Mouse (Mus musculus): Measurements from ENCODE around the gene Kit. TPM values are rescaled to one million over a fixed set of nuclear protein-coding genes. Genes with fewer than 3 reads are reported as not detected.

The Kit gene
- polyA plus RNA-seq, 1 experiment from 2014 or later: 19.6 TPM

DNA sequence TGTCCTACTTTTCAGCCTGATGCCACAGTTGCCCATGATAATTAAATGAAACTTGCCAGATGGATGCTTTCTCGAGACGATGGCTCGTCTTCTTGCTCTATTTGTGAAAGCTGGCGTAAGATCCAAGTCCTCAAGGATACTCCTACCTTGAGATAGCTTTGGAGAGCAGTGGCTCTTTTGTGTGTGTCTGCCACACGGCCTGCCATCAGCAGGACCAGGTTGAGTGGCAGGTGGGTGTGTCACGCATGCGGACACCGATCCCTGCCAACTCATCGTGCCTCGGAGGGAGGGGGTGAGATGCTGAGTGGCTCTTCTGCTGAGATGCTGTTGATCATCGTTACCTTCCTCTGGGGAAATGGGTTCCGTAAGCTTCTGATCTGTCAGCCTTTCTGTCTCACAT, 60.7 kb downstream of the Kit start:
- Histone ChIP-seq H3K4me3 (ENCODE audit: low read depth, low read length) (no peak overlapping the region), H3K4me1 (ENCODE audit: control insufficient read depth, insufficient read depth, low read length) (no peaks in the 10 kb centered on the region), H3K27me3 (ENCODE audit: control insufficient read depth, insufficient read depth, low read length) (no peaks in the 10 kb centered on the region), H3K4me2 (no peak overlapping the region), H3K9me3 (ENCODE audit: control insufficient read depth, low read length) (no peaks in the 10 kb centered on the region), H3K27ac (ENCODE audit: low read depth, low read length) (no peak overlapping the region), H3K9ac (ENCODE audit: low read length) (no peak overlapping the region), H3K36me3 (ENCODE audit: control insufficient read depth, insufficient read depth, low read length) (no peaks in the 10 kb centered on the region)
- DNase-seq (ENCODE audit: low spot score, missing footprints) (no peak), ATAC-seq (ENCODE audit: low FRiP score) (no peak)
- 80% methylated on average over 12 of the region's 12 CpGs for WGBS

DNA sequence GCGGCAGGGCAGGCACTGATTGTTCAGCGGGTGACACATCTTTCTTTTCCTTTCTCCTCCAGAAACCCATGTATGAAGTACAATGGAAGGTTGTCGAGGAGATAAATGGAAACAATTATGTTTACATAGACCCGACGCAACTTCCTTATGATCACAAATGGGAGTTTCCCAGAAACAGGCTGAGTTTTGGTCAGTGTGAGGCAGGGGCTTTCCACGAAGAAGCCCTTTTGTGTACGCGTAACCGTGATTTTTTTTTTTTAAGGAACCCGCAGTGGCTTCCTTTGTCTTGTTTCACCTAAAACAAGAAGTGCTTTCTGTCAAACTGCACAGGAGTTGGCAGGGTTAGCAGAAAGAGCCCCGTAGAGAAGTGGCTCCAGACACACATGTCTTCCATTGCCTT, 65.9 kb downstream of the Kit start:
- H3K4me1 ChIP-seq (ENCODE audit: control insufficient read depth, insufficient read depth, low read length): no peaks in the 10 kb centered on the region
- no peak for ATAC-seq (ENCODE audit: low FRiP score)
- WGBS: 89% methylated on average over 11 of the region's 11 CpGs
- H3K9ac ChIP-seq (ENCODE audit: low read length): no peak overlapping the region
- no peak overlapping the region for H3K4me2 ChIP-seq
- no peak overlapping the region for H3K27ac ChIP-seq (ENCODE audit: low read depth, low read length)
- no peaks in the 10 kb centered on the region for H3K27me3 ChIP-seq (ENCODE audit: control insufficient read depth, insufficient read depth, low read length)
- H3K9me3 ChIP-seq (ENCODE audit: control insufficient read depth, low read length): no peaks in the 10 kb centered on the region
- H3K36me3 ChIP-seq (ENCODE audit: control insufficient read depth, insufficient read depth, low read length): no peaks in the 10 kb centered on the region
- H3K4me3 ChIP-seq (ENCODE audit: low read depth, low read length): no peak overlapping the region
- no peak for DNase-seq (ENCODE audit: low spot score, missing footprints)

DNA sequence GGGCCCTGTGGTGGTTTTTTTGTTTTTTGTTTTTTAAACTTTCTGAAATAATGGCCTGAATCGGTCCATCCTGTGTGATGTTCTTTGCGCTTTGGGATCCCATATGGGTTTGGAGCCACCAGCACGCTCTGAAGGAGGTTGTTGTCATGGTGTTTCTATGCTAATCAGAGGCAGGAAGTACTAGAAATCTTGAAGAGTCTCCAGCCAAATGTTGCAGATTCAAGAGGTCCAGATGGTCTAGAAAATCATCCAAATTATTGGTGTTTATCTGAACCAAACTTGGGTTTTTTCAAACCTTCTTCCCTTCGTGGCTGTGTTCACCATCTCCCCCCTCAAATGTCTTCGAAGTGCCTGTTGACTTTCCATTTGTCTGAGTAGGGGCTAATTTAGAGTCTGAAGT, 72.3 kb downstream of the Kit start:
- ATAC-seq (ENCODE audit: low FRiP score) (no peak), DNase-seq (ENCODE audit: low spot score, missing footprints) (no peak)
- H3K36me3 ChIP-seq (ENCODE audit: control insufficient read depth, insufficient read depth, low read length): no peaks in the 10 kb centered on the region; the same call in 1 of the 2 replicates
- no peaks in the 10 kb centered on the region for H3K9me3 ChIP-seq (ENCODE audit: control insufficient read depth, low read length)
- H3K4me3 ChIP-seq (ENCODE audit: low read depth, low read length): no peak overlapping the region
- H3K27ac ChIP-seq (ENCODE audit: low read depth, low read length): no peak overlapping the region
- 90% methylated on average over 5 of the region's 5 CpGs for WGBS
- no peak overlapping the region for H3K4me2 ChIP-seq
- no peaks in the 10 kb centered on the region for H3K27me3 ChIP-seq (ENCODE audit: control insufficient read depth, insufficient read depth, low read length)
- H3K4me1 ChIP-seq (ENCODE audit: control insufficient read depth, insufficient read depth, low read length): peaks cover 5% of the 10 kb centered on the region; the same call in 1 of the 2 replicates
- H3K9ac ChIP-seq (ENCODE audit: low read length): no peak overlapping the region

DNA sequence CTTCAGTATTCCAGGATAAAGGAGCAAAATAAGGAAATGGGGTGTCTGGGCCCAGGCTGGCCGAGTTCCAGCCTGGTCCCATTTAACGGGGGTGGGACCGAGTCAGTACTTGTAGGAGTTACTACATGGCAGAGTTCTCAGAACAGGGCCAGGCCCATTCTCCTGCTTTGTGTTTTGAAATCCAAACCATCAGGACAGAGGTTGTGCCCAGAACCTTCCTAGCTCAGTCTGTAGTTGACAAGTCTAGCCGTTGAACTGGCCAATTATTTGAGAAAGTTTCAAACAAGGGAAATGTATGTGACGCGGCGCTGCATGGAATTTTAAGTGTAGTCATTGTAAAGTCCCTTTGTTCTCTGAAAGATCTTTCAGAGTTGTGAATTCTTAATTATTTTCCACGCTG, 75.8 kb downstream of the Kit start:
- no peaks in the 10 kb centered on the region for H3K27me3 ChIP-seq (ENCODE audit: control insufficient read depth, insufficient read depth, low read length)
- H3K9ac ChIP-seq (ENCODE audit: low read length): no peak overlapping the region
- H3K36me3 ChIP-seq (ENCODE audit: control insufficient read depth, insufficient read depth, low read length): no peaks in the 10 kb centered on the region; the same call in 1 of the 2 replicates
- WGBS: 73% methylated on average over 8 of the region's 8 CpGs
- ATAC-seq (ENCODE audit: low FRiP score) (no peak), DNase-seq (ENCODE audit: low spot score, missing footprints) (no peak)
- H3K9me3 ChIP-seq (ENCODE audit: control insufficient read depth, low read length): no peaks in the 10 kb centered on the region
- no peak overlapping the region for H3K4me2 ChIP-seq
- H3K4me3 ChIP-seq (ENCODE audit: low read depth, low read length): no peak overlapping the region
- H3K27ac ChIP-seq (ENCODE audit: low read depth, low read length): no peak overlapping the region
- H3K4me1 ChIP-seq (ENCODE audit: control insufficient read depth, insufficient read depth, low read length): peaks cover 5% of the 10 kb centered on the region; the same call in 1 of the 2 replicates

DNA sequence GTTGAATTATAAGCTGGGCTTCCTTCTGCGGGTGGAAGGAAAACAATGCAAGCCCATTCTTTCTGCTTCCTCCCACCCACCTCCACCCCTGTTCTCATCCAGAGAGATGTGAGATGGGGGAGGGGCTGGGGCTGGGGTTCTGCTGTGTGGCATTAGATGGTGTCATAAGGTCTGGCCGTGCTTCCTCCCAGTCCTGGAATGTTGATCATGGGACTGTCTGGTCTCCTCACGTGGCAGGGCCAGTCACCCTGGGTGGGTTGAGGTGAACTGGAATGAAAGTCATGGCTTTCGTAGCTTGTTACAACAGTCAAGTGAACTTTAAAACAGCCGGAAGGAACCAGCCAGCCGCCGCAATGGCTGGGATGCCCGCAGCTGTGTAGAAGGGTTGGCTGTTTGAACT, 78.7 kb downstream of the Kit start:
- H3K9me3 ChIP-seq (ENCODE audit: control insufficient read depth, low read length): no peaks in the 10 kb centered on the region
- DNase-seq (ENCODE audit: low spot score, missing footprints) (peak; percentile 17), ATAC-seq (ENCODE audit: low FRiP score) (no peak)
- H3K9ac ChIP-seq (ENCODE audit: low read length): no peak overlapping the region
- H3K4me1 ChIP-seq (ENCODE audit: control insufficient read depth, insufficient read depth, low read length): peaks cover 5% of the 10 kb centered on the region; the same call in 1 of the 2 replicates
- H3K36me3 ChIP-seq (ENCODE audit: control insufficient read depth, insufficient read depth, low read length): no peaks in the 10 kb centered on the region; the same call in 1 of the 2 replicates
- no peak overlapping the region for H3K4me2 ChIP-seq
- no peak overlapping the region for H3K4me3 ChIP-seq (ENCODE audit: low read depth, low read length)
- no peak overlapping the region for H3K27ac ChIP-seq (ENCODE audit: low read depth, low read length)
- H3K27me3 ChIP-seq (ENCODE audit: control insufficient read depth, insufficient read depth, low read length): no peaks in the 10 kb centered on the region
- WGBS: 88% methylated on average over 8 of the region's 8 CpGs

DNA sequence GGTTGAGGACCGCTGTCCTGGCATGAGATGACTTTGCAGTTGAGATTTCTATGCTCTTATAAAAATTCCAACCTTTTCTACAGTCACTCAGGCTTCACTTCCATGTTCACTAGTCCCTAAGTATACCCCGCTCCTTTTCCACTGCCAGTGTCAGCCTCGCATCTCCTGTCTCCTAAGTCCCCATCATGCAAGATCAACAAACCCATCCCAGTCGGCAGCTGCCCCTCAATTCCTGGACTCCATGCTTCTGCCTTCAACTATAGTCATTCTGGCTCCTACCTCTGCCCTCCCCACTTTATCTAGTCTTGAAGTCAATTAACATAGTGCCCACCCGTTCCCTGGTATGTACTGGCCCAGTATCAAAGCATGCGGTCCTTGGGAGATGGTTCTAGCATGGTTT, 83.9 kb downstream of the Kit start:
- no peak overlapping the region for H3K4me3 ChIP-seq (ENCODE audit: low read depth, low read length)
- no peak overlapping the region for H3K27ac ChIP-seq (ENCODE audit: low read depth, low read length)
- H3K9ac ChIP-seq (ENCODE audit: low read length): no peak overlapping the region
- H3K27me3 ChIP-seq (ENCODE audit: control insufficient read depth, insufficient read depth, low read length): no peaks in the 10 kb centered on the region
- DNase-seq (ENCODE audit: low spot score, missing footprints): no peak
- H3K9me3 ChIP-seq (ENCODE audit: control insufficient read depth, low read length): no peaks in the 10 kb centered on the region
- 96% methylated on average over 6 of the region's 6 CpGs for WGBS
- no peaks in the 10 kb centered on the region for H3K36me3 ChIP-seq (ENCODE audit: control insufficient read depth, insufficient read depth, low read length)
- no peak overlapping the region for H3K4me2 ChIP-seq
- no peak for ATAC-seq (ENCODE audit: low FRiP score)
- H3K4me1 ChIP-seq (ENCODE audit: control insufficient read depth, insufficient read depth, low read length): no peaks in the 10 kb centered on the region

DNA sequence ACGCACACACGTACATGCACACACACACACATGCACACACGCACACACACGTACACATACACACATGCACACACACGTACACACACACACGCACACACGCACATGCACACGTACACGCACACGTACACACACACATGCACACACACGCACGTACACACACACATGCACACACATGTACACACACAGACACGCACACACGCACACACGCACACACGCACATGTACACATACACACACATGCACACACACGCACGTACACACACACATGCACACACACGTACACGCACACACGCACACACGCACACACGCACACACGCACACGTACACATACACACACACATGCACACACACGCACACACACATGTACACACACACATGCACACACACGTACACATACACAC, 85.6 kb downstream of the Kit start:
- Histone ChIP-seq H3K9me3 (ENCODE audit: control insufficient read depth, low read length) (no peaks in the 10 kb centered on the region), H3K4me2 (no peak overlapping the region), H3K4me1 (ENCODE audit: control insufficient read depth, insufficient read depth, low read length) (no peaks in the 10 kb centered on the region), H3K27me3 (ENCODE audit: control insufficient read depth, insufficient read depth, low read length) (no peaks in the 10 kb centered on the region), H3K36me3 (ENCODE audit: control insufficient read depth, insufficient read depth, low read length) (no peaks in the 10 kb centered on the region), H3K27ac (ENCODE audit: low read depth, low read length) (no peak overlapping the region), H3K9ac (ENCODE audit: low read length) (no peak overlapping the region), H3K4me3 (ENCODE audit: low read depth, low read length) (no peak overlapping the region)
- no peak for DNase-seq (ENCODE audit: low spot score, missing footprints)
- 94% methylated on average over 27 of the region's 27 CpGs for WGBS
- ATAC-seq (ENCODE audit: low FRiP score): no peak

DNA sequence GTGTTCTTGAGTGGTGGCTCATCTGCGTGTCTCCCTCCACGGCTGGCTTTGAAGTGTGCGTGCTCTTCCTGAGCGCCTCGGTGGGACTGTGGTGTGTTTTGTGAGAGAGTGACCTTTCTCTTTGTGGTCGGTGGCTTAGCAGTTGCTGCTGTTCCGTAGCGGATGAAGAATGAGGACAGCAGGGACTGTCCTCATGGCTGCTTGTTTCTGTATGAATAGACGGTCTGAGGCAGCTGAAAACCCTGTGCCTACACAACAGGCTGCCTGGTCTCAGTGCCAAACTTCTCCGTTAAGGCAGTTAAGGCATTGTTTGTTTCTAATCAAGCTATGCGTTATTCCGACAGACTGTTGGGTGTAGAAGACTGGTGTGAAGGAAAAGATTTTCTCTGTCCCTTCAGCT, 87.8 kb downstream of the Kit start:
- peak; percentile 66 for DNase-seq (ENCODE audit: low spot score, missing footprints)
- Histone ChIP-seq H3K9me3 (ENCODE audit: control insufficient read depth, low read length) (no peaks in the 10 kb centered on the region), H3K27ac (ENCODE audit: low read depth, low read length) (no peak overlapping the region)

DNA sequence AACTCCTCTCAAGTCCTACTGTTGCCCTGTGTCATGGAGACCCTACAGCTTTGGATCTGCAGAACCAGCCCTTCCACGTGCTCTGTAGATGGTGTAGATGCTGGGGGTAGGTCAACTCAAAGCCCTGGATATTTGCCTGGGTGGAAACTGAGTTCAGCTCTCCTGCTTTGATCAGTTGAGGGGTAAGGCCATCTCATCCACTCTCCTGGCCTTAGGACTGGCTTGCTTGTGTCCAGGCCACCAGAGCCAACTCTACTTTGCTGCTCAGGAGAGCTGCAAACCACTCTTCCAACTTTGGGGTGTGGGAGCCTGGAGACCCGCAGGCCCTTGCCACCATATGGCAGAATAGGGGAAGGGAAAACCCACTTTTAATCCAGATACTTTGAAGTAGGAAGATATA, 89.1 kb downstream of the Kit start:
- WGBS: 82% methylated on average over 2 of the region's 2 CpGs
- no peak overlapping the region for H3K4me3 ChIP-seq (ENCODE audit: low read depth, low read length)
- no peaks in the 10 kb centered on the region for H3K36me3 ChIP-seq (ENCODE audit: control insufficient read depth, insufficient read depth, low read length)
- H3K4me1 ChIP-seq (ENCODE audit: control insufficient read depth, insufficient read depth, low read length): peaks cover 2% of the 10 kb centered on the region; the same call in 1 of the 2 replicates
- DNase-seq (ENCODE audit: low spot score, missing footprints): peak; percentile 59
- no peak overlapping the region for H3K4me2 ChIP-seq
- H3K27me3 ChIP-seq (ENCODE audit: control insufficient read depth, insufficient read depth, low read length): no peaks in the 10 kb centered on the region
- ATAC-seq (ENCODE audit: low FRiP score): no peak
- H3K27ac ChIP-seq (ENCODE audit: low read depth, low read length): no peak overlapping the region
- no peak overlapping the region for H3K9ac ChIP-seq (ENCODE audit: low read length)
- H3K9me3 ChIP-seq (ENCODE audit: control insufficient read depth, low read length): no peaks in the 10 kb centered on the region

More for the DNA sequence above, 87.8 kb downstream of the Kit start:
- Histone ChIP-seq H3K4me3 (ENCODE audit: low read depth, low read length) (no peak overlapping the region), H3K36me3 (ENCODE audit: control insufficient read depth, insufficient read depth, low read length) (no peaks in the 10 kb centered on the region), H3K4me2 (no peak overlapping the region), H3K27me3 (ENCODE audit: control insufficient read depth, insufficient read depth, low read length) (no peaks in the 10 kb centered on the region), H3K9ac (ENCODE audit: low read length) (no peak overlapping the region), H3K4me1 (ENCODE audit: control insufficient read depth, insufficient read depth, low read length) (no peaks in the 10 kb centered on the region)
- WGBS: 72% methylated on average over 12 of the region's 12 CpGs
- no peak for ATAC-seq (ENCODE audit: low FRiP score)

DNA sequence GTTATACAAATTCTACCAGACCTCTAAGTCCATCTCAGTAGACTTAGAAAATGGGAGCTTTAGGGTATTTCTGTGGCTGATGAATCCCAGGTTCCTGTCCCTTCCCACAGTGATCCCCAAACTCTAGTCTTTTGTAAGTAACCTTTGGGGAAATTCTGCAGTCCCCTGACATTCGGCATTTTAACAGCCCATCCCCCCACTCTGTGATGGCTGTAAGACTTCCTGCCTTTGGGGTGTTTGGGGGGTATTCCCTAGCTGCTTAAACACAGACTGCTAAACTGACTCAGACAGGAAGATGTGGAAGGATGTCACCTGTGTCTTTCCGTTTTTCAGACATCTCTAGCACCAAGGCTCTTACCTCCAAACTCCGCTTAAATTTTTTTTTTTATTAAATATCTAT, 92.4 kb downstream of the Kit start:
- Histone ChIP-seq H3K27ac (ENCODE audit: low read depth, low read length) (no peak overlapping the region), H3K4me2 (no peak overlapping the region), H3K36me3 (ENCODE audit: control insufficient read depth, insufficient read depth, low read length) (no peaks in the 10 kb centered on the region), H3K4me1 (ENCODE audit: control insufficient read depth, insufficient read depth, low read length) (peaks cover 2% of the 10 kb centered on the region; the same call in 1 of the 2 replicates), H3K27me3 (ENCODE audit: control insufficient read depth, insufficient read depth, low read length) (no peaks in the 10 kb centered on the region), H3K4me3 (ENCODE audit: low read depth, low read length) (no peak overlapping the region), H3K9me3 (ENCODE audit: control insufficient read depth, low read length) (0 out of 2 replicates have a peak, but pooled peaks cover 5% of the 10 kb centered on the region), H3K9ac (ENCODE audit: low read length) (no peak overlapping the region)
- ATAC-seq (ENCODE audit: low FRiP score) (no peak), DNase-seq (ENCODE audit: low spot score, missing footprints) (peak; percentile 56)
- WGBS: 68% methylated on average over 3 of the region's 3 CpGs

Data from midbrain, embryonic 11.5 days (tissue).